Mouse (Mus musculus): ENCODE measurements around the gene Dazap2. TPM values are rescaled to one million over a fixed set of nuclear protein-coding genes. Genes with fewer than 3 reads are reported as not detected.

Gene Dazap2
- polyA plus RNA-seq, 1 experiment from 2014 or later, result 254 TPM

DNA sequence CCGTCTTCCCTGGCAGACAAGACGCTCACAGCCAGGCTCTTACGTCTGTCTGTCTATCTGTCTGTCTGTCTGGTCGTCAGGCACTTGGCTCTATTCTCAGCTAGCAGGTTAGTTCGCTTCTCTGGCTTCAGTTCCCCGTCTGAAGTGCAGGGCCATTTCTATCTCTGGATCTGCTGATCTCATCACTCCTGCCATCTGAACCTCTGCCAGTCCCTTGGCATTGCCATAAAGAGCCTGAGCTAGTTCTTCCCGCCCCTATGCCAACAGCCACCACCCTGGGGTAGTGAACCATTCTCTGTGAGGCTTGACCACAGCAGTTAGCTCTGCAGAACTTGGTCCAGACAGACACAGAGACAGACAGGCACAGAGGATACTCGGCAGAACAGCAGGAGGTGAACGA, 45.2 kb downstream of the Dazap2 start:
- Histone ChIP-seq H3K4me1 (ENCODE audit: control insufficient read depth, insufficient read depth, low read length) (no peaks in the 10 kb centered on the region), H3K4me2 (ENCODE audit: low read length) (no peak overlapping the region), H3K9me3 (replicated peaks; ENCODE audit: control insufficient read depth, low read length) (no peaks in the 10 kb centered on the region), H3K27ac (ENCODE audit: low read depth, low read length) (no peak overlapping the region), H3K27me3 (replicated peaks; ENCODE audit: control insufficient read depth, insufficient read depth, low read length) (no peaks in the 10 kb centered on the region), H3K9ac (ENCODE audit: low read length) (no peak overlapping the region), H3K4me3 (ENCODE audit: low read depth, low read length) (no peak overlapping the region), H3K36me3 (ENCODE audit: control insufficient read depth, insufficient read depth, low read length) (no peaks in the 10 kb centered on the region)
- ATAC-seq (no peak), DNase-seq (ENCODE audit: low spot score) (no peak)
- WGBS, result 81% methylated on average over 9 of the region's 9 CpGs

DNA sequence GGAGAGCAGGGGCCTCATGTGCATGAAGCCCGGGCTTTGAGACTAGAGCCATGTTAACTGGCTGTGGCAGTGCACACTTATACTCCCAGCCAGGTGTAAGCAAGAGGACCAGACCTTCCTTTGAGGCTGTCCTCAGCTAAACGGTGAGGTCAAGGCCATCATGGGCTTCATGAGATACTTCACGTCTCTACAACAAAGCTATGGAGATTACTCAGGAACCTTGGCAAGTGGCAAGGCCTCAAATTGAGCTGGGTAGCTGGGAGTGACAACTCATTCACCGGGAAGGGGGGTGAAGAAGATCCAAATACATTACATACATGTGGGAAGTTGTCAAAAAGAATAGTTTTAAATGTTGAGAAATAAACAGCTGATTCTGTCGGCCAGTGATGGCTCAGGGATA, 45.7 kb downstream of the Dazap2 start:
- Histone ChIP-seq H3K4me3 (ENCODE audit: low read depth, low read length) (no peak overlapping the region), H3K27ac (ENCODE audit: low read depth, low read length) (no peak overlapping the region), H3K9ac (ENCODE audit: low read length) (no peak overlapping the region), H3K9me3 (replicated peaks; ENCODE audit: control insufficient read depth, low read length) (no peaks in the 10 kb centered on the region), H3K4me1 (ENCODE audit: control insufficient read depth, insufficient read depth, low read length) (no peaks in the 10 kb centered on the region), H3K36me3 (ENCODE audit: control insufficient read depth, insufficient read depth, low read length) (no peaks in the 10 kb centered on the region), H3K27me3 (replicated peaks; ENCODE audit: control insufficient read depth, insufficient read depth, low read length) (no peaks in the 10 kb centered on the region), H3K4me2 (ENCODE audit: low read length) (no peak overlapping the region)
- no peak for DNase-seq (ENCODE audit: low spot score)
- ATAC-seq, result no peak
- WGBS, result 87% methylated on average over 5 of the region's 5 CpGs

DNA sequence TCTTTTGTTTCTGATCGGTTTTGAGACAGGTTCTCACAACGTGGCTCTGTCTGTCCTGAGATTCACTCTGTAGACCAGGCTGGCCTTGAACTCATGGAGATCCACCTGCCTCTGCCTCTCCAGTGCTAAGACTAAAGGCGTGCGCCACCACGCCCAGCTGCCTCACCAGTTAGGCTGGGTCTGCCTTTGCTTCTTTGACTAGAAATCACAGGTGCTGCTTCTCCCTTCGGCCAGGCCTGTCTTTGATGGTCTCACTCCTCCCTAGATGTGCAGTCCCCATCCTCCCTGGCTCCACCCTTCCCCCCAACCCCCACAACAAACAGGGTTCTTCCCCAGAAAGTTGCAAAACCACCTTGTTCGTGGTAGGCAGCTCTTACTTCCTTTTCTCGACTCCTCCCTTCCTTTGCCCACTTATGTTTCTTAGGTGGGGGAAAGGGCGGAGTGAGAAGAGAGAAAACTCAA, 49.7 kb downstream of the Dazap2 start:
- Histone ChIP-seq H3K4me1 (ENCODE audit: control insufficient read depth, insufficient read depth, low read length) (no peaks in the 10 kb centered on the region), H3K27me3 (replicated peaks; ENCODE audit: control insufficient read depth, insufficient read depth, low read length) (no peaks in the 10 kb centered on the region), H3K9me3 (replicated peaks; ENCODE audit: control insufficient read depth, low read length) (no peaks in the 10 kb centered on the region), H3K9ac (ENCODE audit: low read length) (no peak overlapping the region), H3K4me3 (ENCODE audit: low read depth, low read length) (no peak overlapping the region), H3K27ac (ENCODE audit: low read depth, low read length) (no peak overlapping the region), H3K36me3 (ENCODE audit: control insufficient read depth, insufficient read depth, low read length) (no peaks in the 10 kb centered on the region), H3K4me2 (ENCODE audit: low read length) (no peak overlapping the region)
- no peak for DNase-seq (ENCODE audit: low spot score)
- WGBS, result 81% methylated on average over 9 of the region's 9 CpGs
- ATAC-seq, result no peak

DNA sequence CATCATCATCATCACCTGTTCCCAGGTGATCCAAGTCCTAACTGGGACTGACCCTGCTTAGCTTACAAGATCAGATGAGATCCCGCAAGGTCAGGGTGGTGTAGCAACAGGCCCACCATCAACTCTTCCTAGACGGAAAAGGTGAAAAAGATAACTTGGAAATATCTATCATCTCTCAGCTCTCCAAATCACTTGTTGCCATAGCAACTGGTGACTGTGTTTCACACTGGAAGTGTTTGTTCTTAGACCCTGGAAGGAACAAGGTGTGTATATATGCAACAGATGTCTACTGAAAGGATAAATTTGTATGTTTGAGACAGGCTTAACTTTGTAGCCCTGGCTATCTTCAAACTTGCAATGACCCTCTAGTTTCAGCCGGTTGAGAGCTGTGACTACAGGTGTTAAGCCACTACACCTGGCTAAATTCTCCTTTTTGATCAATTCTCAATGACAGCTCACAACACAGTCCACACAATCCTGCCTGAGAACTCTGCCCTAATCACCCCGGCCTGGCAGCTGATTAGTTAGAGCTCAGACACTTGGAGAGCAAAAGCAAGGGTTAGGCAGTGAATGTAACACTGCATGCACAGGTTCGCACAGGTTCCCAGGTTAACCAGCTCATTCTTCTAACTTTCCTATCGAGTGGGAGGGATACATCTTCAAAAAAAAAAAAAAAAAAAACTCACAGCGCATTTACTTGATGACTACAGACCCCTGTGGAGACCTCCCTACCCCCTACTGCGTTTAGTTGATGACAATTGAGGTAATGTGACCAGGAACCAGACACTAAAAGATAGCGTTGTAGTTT, 50.5 kb downstream of the Dazap2 start:
- Histone ChIP-seq H3K27ac (ENCODE audit: low read depth, low read length) (no peak overlapping the region), H3K4me2 (ENCODE audit: low read length) (no peak overlapping the region), H3K36me3 (ENCODE audit: control insufficient read depth, insufficient read depth, low read length) (no peaks in the 10 kb centered on the region), H3K4me1 (ENCODE audit: control insufficient read depth, insufficient read depth, low read length) (no peaks in the 10 kb centered on the region), H3K9me3 (replicated peaks; ENCODE audit: control insufficient read depth, low read length) (no peaks in the 10 kb centered on the region), H3K9ac (ENCODE audit: low read length) (no peak overlapping the region), H3K27me3 (replicated peaks; ENCODE audit: control insufficient read depth, insufficient read depth, low read length) (no peaks in the 10 kb centered on the region), H3K4me3 (ENCODE audit: low read depth, low read length) (no peak overlapping the region)
- DNase-seq (ENCODE audit: low spot score), result peak; percentile 31
- no peak for ATAC-seq
- 42% methylated on average over 9 of the region's 9 CpGs for WGBS

DNA sequence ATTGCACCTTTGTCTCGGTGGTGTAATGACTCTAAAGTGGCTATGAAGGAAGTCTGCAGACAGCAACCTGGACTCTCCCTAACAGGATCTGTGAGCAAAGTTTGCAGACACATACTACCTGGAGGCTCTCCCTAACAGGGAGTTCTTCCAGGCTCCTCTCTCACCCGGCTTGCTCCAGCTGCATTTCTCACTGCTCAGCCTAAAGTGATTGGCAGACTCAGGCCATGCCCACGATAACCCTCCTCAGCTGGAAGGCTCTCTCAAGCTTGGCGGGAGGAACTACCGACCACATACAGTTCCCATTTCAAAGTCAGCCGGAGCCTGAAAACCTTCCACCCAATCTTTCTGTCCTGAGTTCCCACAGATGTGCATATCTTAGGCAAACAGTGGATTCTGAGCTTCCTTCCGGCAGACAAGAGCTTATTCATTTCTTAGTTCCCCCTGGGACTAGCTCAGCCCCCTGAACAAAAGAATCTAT, 51.1 kb downstream of the Dazap2 start:
- Histone ChIP-seq H3K9me3 (replicated peaks; ENCODE audit: control insufficient read depth, low read length) (no peaks in the 10 kb centered on the region), H3K27me3 (replicated peaks; ENCODE audit: control insufficient read depth, insufficient read depth, low read length) (no peaks in the 10 kb centered on the region), H3K4me3 (ENCODE audit: low read depth, low read length) (no peak overlapping the region), H3K4me2 (ENCODE audit: low read length) (no peak overlapping the region), H3K9ac (ENCODE audit: low read length) (no peak overlapping the region), H3K4me1 (ENCODE audit: control insufficient read depth, insufficient read depth, low read length) (no peaks in the 10 kb centered on the region), H3K36me3 (ENCODE audit: control insufficient read depth, insufficient read depth, low read length) (no peaks in the 10 kb centered on the region), H3K27ac (ENCODE audit: low read depth, low read length) (no peak overlapping the region)
- no peak for DNase-seq (ENCODE audit: low spot score)
- ATAC-seq, result no peak
- WGBS, result 10% methylated on average over 7 of the region's 7 CpGs

DNA sequence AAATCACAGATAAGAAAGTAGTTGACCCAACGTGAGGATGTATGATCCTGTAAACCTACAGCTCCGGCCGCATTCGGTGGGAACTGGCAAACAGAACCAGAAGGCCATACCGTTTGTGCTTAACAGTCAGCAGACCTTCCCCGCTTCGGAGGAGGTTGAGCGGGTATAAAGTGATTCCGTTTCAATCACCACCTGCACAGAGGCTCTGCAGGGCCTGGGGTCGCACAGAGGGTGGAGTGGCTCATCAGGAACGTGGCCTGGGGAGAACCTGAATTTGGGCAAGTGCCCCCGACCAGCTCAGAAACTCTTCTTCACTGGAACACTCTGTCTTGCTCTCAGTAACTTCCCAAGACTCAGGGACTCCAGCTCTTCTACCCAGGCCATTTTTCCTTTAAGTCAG, 51.7 kb downstream of the Dazap2 start:
- H3K4me2 ChIP-seq (ENCODE audit: low read length), result no peak overlapping the region
- no peak for DNase-seq (ENCODE audit: low spot score)
- no peaks in the 10 kb centered on the region for H3K4me1 ChIP-seq (ENCODE audit: control insufficient read depth, insufficient read depth, low read length)
- H3K36me3 ChIP-seq (ENCODE audit: control insufficient read depth, insufficient read depth, low read length), result no peaks in the 10 kb centered on the region
- H3K27ac ChIP-seq (ENCODE audit: low read depth, low read length), result no peak overlapping the region
- H3K4me3 ChIP-seq (ENCODE audit: low read depth, low read length), result no peak overlapping the region
- ATAC-seq, result no peak
- WGBS, result 45% methylated on average over 12 of the region's 12 CpGs
- H3K9ac ChIP-seq (ENCODE audit: low read length), result no peak overlapping the region
- no peaks in the 10 kb centered on the region for H3K27me3 ChIP-seq (replicated peaks; ENCODE audit: control insufficient read depth, insufficient read depth, low read length)
- no peaks in the 10 kb centered on the region for H3K9me3 ChIP-seq (replicated peaks; ENCODE audit: control insufficient read depth, low read length)

DNA sequence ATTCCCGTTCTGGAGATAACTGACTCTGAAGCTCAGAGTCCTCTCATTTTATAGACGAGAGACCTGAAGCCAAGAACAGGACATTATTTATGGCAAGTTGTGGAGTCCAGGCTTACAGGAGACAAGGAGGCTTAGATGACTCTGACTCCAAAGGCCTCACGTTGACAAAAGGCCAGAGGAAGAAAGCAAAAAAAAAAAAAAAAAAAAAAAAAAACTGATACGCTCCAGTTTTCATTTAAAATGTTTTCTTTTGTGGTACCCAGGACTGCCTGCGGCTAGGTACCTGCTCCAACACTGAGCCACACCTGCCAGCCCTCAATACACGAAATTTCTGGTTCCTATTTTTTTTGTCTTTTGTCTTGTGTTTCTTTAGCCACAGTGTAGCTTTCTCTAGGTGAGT, 52.3 kb downstream of the Dazap2 start:
- 64% methylated on average over 6 of the region's 6 CpGs for WGBS
- no peak overlapping the region for H3K9ac ChIP-seq (ENCODE audit: low read length)
- no peak overlapping the region for H3K4me2 ChIP-seq (ENCODE audit: low read length)
- no peak overlapping the region for H3K27ac ChIP-seq (ENCODE audit: low read depth, low read length)
- DNase-seq (ENCODE audit: low spot score), result no peak
- no peak overlapping the region for H3K4me3 ChIP-seq (ENCODE audit: low read depth, low read length)
- H3K9me3 ChIP-seq (replicated peaks; ENCODE audit: control insufficient read depth, low read length), result no peaks in the 10 kb centered on the region
- H3K36me3 ChIP-seq (ENCODE audit: control insufficient read depth, insufficient read depth, low read length), result no peaks in the 10 kb centered on the region
- H3K27me3 ChIP-seq (replicated peaks; ENCODE audit: control insufficient read depth, insufficient read depth, low read length), result no peaks in the 10 kb centered on the region
- no peak for ATAC-seq
- H3K4me1 ChIP-seq (ENCODE audit: control insufficient read depth, insufficient read depth, low read length), result no peaks in the 10 kb centered on the region

DNA sequence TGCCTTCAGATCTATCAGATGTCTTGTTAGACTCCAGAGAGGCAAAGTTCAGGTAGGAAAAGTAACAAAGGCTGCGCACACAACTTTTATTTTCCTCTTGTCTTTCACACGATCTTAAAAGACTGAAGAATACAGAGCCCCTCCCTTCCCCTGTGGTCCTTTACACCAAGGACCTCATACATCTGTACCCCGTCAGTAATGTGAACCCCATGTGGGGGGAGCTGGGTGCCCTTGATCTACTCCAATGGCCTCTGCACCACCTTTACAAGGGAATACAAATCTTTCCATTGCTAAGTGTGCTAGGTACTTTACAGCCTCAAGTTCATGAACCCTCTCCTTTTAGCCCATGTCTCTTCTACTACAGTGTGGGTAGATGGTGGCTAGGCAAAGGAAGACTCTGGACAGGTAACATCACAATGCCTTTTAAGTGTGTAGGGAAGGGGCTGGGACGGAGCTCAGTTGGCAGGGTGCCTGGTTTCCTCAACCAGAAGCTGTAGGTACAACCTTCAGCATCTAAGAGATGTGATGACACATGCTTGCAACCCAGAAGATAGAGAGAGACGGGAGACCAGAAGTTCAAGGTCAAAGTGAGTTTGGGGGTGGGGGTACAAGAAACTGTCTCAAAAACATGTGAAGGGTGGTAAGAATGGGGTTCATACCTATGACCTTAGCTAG, 52.9 kb downstream of the Dazap2 start:
- no peak overlapping the region for H3K27ac ChIP-seq (ENCODE audit: low read depth, low read length)
- WGBS, result 92% methylated on average over 5 of the region's 5 CpGs

DNA sequence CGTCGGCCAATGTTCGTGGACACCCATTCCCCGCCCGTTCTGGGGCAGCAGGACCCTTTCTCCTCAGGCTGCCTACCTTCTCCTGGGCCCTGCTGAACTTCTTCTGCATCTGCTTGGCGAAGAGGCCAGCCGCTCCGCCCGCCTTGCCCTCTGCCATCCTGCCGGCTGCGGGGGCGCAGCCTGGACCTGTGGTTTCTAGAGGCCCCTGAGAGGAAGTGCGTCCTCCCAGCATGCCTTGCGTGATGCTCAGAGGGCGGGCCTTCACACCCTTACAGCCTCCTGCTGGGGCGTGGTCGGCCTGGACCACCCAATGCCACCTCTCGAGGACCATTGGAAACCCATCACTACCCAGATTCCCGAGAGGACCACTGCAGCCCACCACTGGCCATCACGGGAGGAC, 54.2 kb downstream of the Dazap2 start, which contains the start of gene Bin2:
Gene Bin2 (minus strand): TSS at position 217 of the 400 bp plus-strand sequence.
- no peak for ATAC-seq
- H3K27ac ChIP-seq (ENCODE audit: low read depth, low read length), result no peak within 1 kb of the TSS
- 93% methylated on average over 20 of the region's 20 CpGs for WGBS

More for the DNA sequence above, 52.9 kb downstream of the Dazap2 start:
- H3K4me1 ChIP-seq (ENCODE audit: control insufficient read depth, insufficient read depth, low read length), result no peaks in the 10 kb centered on the region
- no peak overlapping the region for H3K4me3 ChIP-seq (ENCODE audit: low read depth, low read length)
- H3K9me3 ChIP-seq (replicated peaks; ENCODE audit: control insufficient read depth, low read length), result no peaks in the 10 kb centered on the region
- ATAC-seq, result no peak
- DNase-seq (ENCODE audit: low spot score), result no peak
- no peaks in the 10 kb centered on the region for H3K27me3 ChIP-seq (replicated peaks; ENCODE audit: control insufficient read depth, insufficient read depth, low read length)
- H3K4me2 ChIP-seq (ENCODE audit: low read length), result no peak overlapping the region
- no peak overlapping the region for H3K9ac ChIP-seq (ENCODE audit: low read length)
- no peaks in the 10 kb centered on the region for H3K36me3 ChIP-seq (ENCODE audit: control insufficient read depth, insufficient read depth, low read length)

More for the DNA sequence above, 54.2 kb downstream of the Dazap2 start, which contains the start of gene Bin2:
- Histone ChIP-seq H3K27me3 (replicated peaks; ENCODE audit: control insufficient read depth, insufficient read depth, low read length) (no peaks in the 10 kb centered on the region), H3K4me2 (ENCODE audit: low read length) (no peak within 1 kb of the TSS), H3K4me3 (ENCODE audit: low read depth, low read length) (no peak within 1 kb of the TSS), H3K4me1 (ENCODE audit: control insufficient read depth, insufficient read depth, low read length) (no peaks in the 10 kb centered on the region), H3K36me3 (ENCODE audit: control insufficient read depth, insufficient read depth, low read length) (no peaks in the 10 kb centered on the region), H3K9ac (ENCODE audit: low read length) (no peak within 1 kb of the TSS), H3K9me3 (replicated peaks; ENCODE audit: control insufficient read depth, low read length) (no peaks in the 10 kb centered on the region)
- DNase-seq (ENCODE audit: low spot score), result no peak

All from forebrain, embryonic 14.5 days (tissue).